Mouse (Mus musculus) CH12.LX (cell line): ENCODE measurements around the gene Ovca2. TPM values are rescaled to one million over a fixed set of nuclear protein-coding genes. Genes with fewer than 3 reads are reported as not detected.

Source experiments
- DNase-seq: peaks from one replicate; pipeline ENCODE4 v3.0.0-alpha.2; 2013; ENCODE audit errors: extremely low read depth
- H3K27ac ChIP-seq: 2 replicates; pipeline ENCODE4 v1.5.1; 2012; ENCODE audit warnings: low read depth, mild to moderate bottlenecking, control low read depth, moderate library complexity; ENCODE audit not compliant: insufficient read depth
- H3K27me3 ChIP-seq: replicated peaks from 2 replicates; pipeline ENCODE3; 2012; ENCODE audit warnings: inconsistent platforms
- H3K36me3 ChIP-seq, 2 experiments: replicated peaks in 1 of 2; 2 replicates each; pipeline versions ENCODE3 to v1.6.1; 2012; ENCODE audit warnings: inconsistent platforms in 1 of 2, low read length in 1 of 2, mild to moderate bottlenecking in 1 of 2, mixed read lengths in 1 of 2, moderate library complexity in 1 of 2; ENCODE audit not compliant: control insufficient read depth in 1 of 2, insufficient read depth in 1 of 2
- H3K4me1 ChIP-seq, 2 experiments: 2 replicates each; pipeline ENCODE4 v1.6.1; 2012; ENCODE audit warnings: inconsistent platforms in 1 of 2, moderate library complexity in 1 of 2; ENCODE audit not compliant: insufficient read depth in 2 of 2, control insufficient read depth in 1 of 2
- H3K4me2 ChIP-seq: 2 replicates; pipeline ENCODE4 v1.6.1; 2012; ENCODE audit warnings: low read depth, mild to moderate bottlenecking, control low read depth; ENCODE audit not compliant: poor library complexity, insufficient read depth, severe bottlenecking
- H3K4me3 ChIP-seq, 3 experiments: fragments of 150-350 bp in 1 of 3; sonication (generic) in 1 of 3; replicated peaks in 1 of 3; 2 replicates each; pipeline versions ENCODE3 to v1.5.1; 2011 to 2012; ENCODE audit warnings: low read depth in 2 of 3, low read length in 2 of 3, mild to moderate bottlenecking in 2 of 3, moderate library complexity in 2 of 3, control low read depth in 1 of 3, improper control_type of control experiment in 1 of 3, inconsistent platforms in 1 of 3, mixed read lengths in 1 of 3; ENCODE audit not compliant: poor library complexity in 1 of 3
- H3K79me2 ChIP-seq: replicated peaks from 2 replicates; pipeline ENCODE4 v1.6.1; 2012; ENCODE audit warnings: mild to moderate bottlenecking, moderate library complexity; ENCODE audit not compliant: control insufficient read depth, poor library complexity, insufficient read depth, severe bottlenecking; ENCODE audit errors: extremely low read depth
- H3K9ac ChIP-seq: 2 replicates; pipeline ENCODE4 v1.6.1; 2012; ENCODE audit warnings: low read depth, mild to moderate bottlenecking, control low read depth, moderate library complexity; ENCODE audit not compliant: insufficient read depth
- H3K9me3 ChIP-seq: replicated peaks from 2 replicates; pipeline ENCODE3; 2012; ENCODE audit warnings: low read length, inconsistent platforms, mixed read lengths
- BHLHE40 ChIP-seq: IDR thresholded peaks from 2 replicates; pipeline ENCODE4 v1.6.1; 2011; ENCODE audit warnings: mild to moderate bottlenecking, low read depth, low read length, improper control_type of control experiment
- GABPA ChIP-seq: IDR thresholded peaks from 2 replicates; pipeline ENCODE4 v1.6.1; 2012; ENCODE audit warnings: low read depth, low read length, improper control_type of control experiment, inconsistent platforms; ENCODE audit not compliant: insufficient replicate concordance
- HCFC1 ChIP-seq: IDR thresholded peaks from 2 replicates; pipeline ENCODE4 v1.6.1; 2012; ENCODE audit warnings: low read depth, mild to moderate bottlenecking, inconsistent platforms, low read length, improper control_type of control experiment
- JUND ChIP-seq: conservative IDR thresholded peaks from 2 replicates; pipeline ENCODE4 v1.6.1; 2011; ENCODE audit warnings: low read depth, low read length, improper control_type of control experiment
- KAT2A ChIP-seq: IDR thresholded peaks from 2 replicates; pipeline ENCODE4 v1.6.1; 2012; ENCODE audit warnings: low read length, improper control_type of control experiment, inconsistent platforms; ENCODE audit not compliant: insufficient replicate concordance
- MAX ChIP-seq: IDR thresholded peaks from 2 replicates; pipeline ENCODE4 v1.6.1; 2011; ENCODE audit warnings: low read length, improper control_type of control experiment
- MAZ ChIP-seq: IDR thresholded peaks from 2 replicates; pipeline ENCODE4 v1.6.1; 2012; ENCODE audit warnings: low read depth, mild to moderate bottlenecking, inconsistent platforms, low read length, improper control_type of control experiment, moderate library complexity
- MXI1 ChIP-seq: IDR thresholded peaks from 2 replicates; pipeline ENCODE4 v1.6.1; 2011; ENCODE audit warnings: mild to moderate bottlenecking, low read depth, low read length, improper control_type of control experiment
- MYC ChIP-seq: IDR thresholded peaks from 2 replicates; pipeline ENCODE4 v1.6.1; 2011; ENCODE audit warnings: low read depth, mild to moderate bottlenecking, improper control_type of control experiment, low read length
- NELFE ChIP-seq: IDR thresholded peaks from 2 replicates; pipeline ENCODE4 v1.6.1; 2011; ENCODE audit warnings: low read depth, low read length, improper control_type of control experiment
- NRF1 ChIP-seq: IDR thresholded peaks from 2 replicates; pipeline ENCODE4 v1.6.1; 2014; ENCODE audit warnings: low read depth, mild to moderate bottlenecking, inconsistent platforms, low read length, improper control_type of control experiment, moderate library complexity
- POLR2A ChIP-seq: IDR thresholded peaks from 2 replicates; pipeline ENCODE4 v1.6.1; 2011; ENCODE audit warnings: low read depth, mild to moderate bottlenecking, improper control_type of control experiment, low read length
- RAD21 ChIP-seq: IDR thresholded peaks from 2 replicates; pipeline ENCODE4 v1.6.1; 2011; ENCODE audit warnings: low read depth, mild to moderate bottlenecking, low read length, improper control_type of control experiment, moderate library complexity
- RCOR1 ChIP-seq: conservative IDR thresholded peaks from 2 replicates; pipeline ENCODE4 v1.6.1; 2012; ENCODE audit warnings: low read depth, mild to moderate bottlenecking, inconsistent platforms, low read length, improper control_type of control experiment
- SIN3A ChIP-seq: IDR thresholded peaks from 2 replicates; pipeline ENCODE4 v1.6.1; 2012; ENCODE audit warnings: low read length, improper control_type of control experiment, inconsistent platforms
- TBP ChIP-seq: conservative IDR thresholded peaks from 2 replicates; pipeline ENCODE4 v1.6.1; 2011; ENCODE audit warnings: low read depth, low read length, improper control_type of control experiment
- TCF12 ChIP-seq: IDR thresholded peaks from 2 replicates; pipeline ENCODE4 v1.6.1; 2014; ENCODE audit warnings: low read depth, mild to moderate bottlenecking, inconsistent platforms, low read length, improper control_type of control experiment
- USF1 ChIP-seq: IDR thresholded peaks from 2 replicates; pipeline ENCODE4 v1.6.1; 2014; ENCODE audit warnings: low read depth, mild to moderate bottlenecking, inconsistent platforms, low read length, improper control_type of control experiment
- ZC3H11A ChIP-seq: IDR thresholded peaks from 2 replicates; pipeline ENCODE4 v1.6.1; 2012; ENCODE audit warnings: low read depth, mild to moderate bottlenecking, inconsistent platforms, low read length, improper control_type of control experiment
- dilution Hi-C: fragments of 300-500 bp; cut with MboI; formaldehyde crosslinking; loops from 2 replicates; pipeline ENCODE4 v1.14.3; 2020; ENCODE audit warnings: low sequenced_read_pairs; ENCODE audit not compliant: extremely low pct_unique_long_range_greater_than_20kb, extremely low pct_ligation_motif_present
- in situ Hi-C: fragments of 300-500 bp; cut with MboI; formaldehyde crosslinking; loops from 3 replicates; pipeline ENCODE4 v1.14.3; 2019; ENCODE audit warnings: low sequenced_read_pairs, low pct_ligation_motif_present, low pct_unique_long_range_greater_than_20kb, mixed read lengths
- polyA plus RNA-seq: library from polyadenylated mRNA; unstranded; fragments of >175 nt; gene quantifications from 2 replicates; pipeline ENCODE4 v1.2.1, GENCODE M21; 2012; ENCODE audit warnings: low read depth; ENCODE audit not compliant: insufficient read length
- total RNA-seq, 2 experiments: library from RNA; depleted of rRNA; stranded (reverse); fragments of 300-350 nt in 1 of 2; fragments of >200 nt in 1 of 2; gene quantifications; 2 replicates each; pipeline ENCODE4 v1.2.3; 2012 to 2014

The Ovca2 gene
- total and polyA plus RNA-seq, 3 experiments, result 20.7 to 86.9 (median 32.1) TPM

DNA sequence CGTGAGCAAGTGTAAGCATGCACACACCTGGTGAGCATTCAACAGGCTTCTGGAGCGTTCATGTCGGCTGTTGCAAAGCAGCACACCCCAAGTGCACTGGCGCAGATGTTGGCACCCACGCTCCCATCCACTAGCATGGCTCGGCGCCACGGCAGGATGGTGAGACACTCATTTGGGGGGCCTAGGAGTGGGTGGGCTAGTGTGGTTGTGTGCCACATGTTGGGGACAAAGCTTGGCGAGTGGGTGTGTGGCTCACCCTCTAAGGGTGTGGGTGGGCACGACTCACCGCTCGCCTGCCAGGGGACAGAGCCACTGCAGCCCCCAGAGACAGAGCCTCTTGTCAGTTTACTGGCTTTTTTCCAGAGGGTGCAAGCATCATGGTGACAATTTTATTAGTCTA lies 22.3 kb upstream of the Ovca2 start:
- no peak overlapping the region for H3K4me2 ChIP-seq
- no peak overlapping the region for H3K9ac ChIP-seq
- no peak for TF ChIP-seq RCOR1
- no peak for TF ChIP-seq TCF12
- no peak for TF ChIP-seq NELFE
- TF ChIP-seq TBP, result no peak
- no peak for TF ChIP-seq KAT2A
- TF ChIP-seq RAD21, result no peak
- no peak for TF ChIP-seq MYC
- no peak for TF ChIP-seq POLR2A
- TF ChIP-seq JUND, result no peak
- TF ChIP-seq HCFC1, result no peak
- TF ChIP-seq NRF1, result no peak
- no peak for TF ChIP-seq BHLHE40
- TF ChIP-seq USF1, result no peak
- H3K36me3 ChIP-seq, result no peaks in the 10 kb centered on the region
- no peak overlapping the region for H3K4me3 ChIP-seq
- H3K9me3 ChIP-seq, result peaks cover 2% of the 10 kb centered on the region
- no peak for DNase-seq
- dilution Hi-C loops, result no loop called here
- H3K27me3 ChIP-seq, result peaks cover 52% of the 10 kb centered on the region
- H3K4me1 ChIP-seq, result peaks cover 8 to 20% of the 10 kb centered on the region in 2 experiments
- no peak overlapping the region for H3K27ac ChIP-seq
- in situ Hi-C loops, result no loop called here
- no peaks in the 10 kb centered on the region for H3K79me2 ChIP-seq

DNA sequence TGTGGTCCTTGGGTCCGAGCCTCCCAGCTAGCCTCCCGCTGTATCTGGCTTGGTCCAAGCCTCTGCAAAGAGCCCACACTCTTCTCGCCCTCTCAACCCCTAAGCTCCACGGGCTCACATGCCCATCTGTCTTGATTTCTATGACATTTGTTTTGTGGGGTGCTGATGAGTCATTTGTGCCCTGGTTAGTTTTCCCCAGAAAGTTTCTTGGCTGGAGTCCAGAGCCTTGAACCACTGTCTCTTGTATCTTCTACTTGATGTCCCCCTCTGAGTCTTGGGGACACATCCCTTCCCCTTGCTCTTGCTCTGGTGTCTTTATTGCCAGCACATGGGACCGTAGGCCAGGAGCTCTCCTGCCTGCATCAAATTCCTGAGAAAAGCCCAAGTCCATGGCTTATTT lies 21.3 kb upstream of the Ovca2 start:
- no peak for DNase-seq
- dilution Hi-C loops (no loop called here), in situ Hi-C loops (no loop called here)
- Histone ChIP-seq H3K4me1 (peaks cover 8 to 19% of the 10 kb centered on the region in 2 experiments), H3K4me3 (no peak overlapping the region), H3K79me2 (no peaks in the 10 kb centered on the region), H3K9me3 (peaks cover 2% of the 10 kb centered on the region), H3K36me3 (no peaks in the 10 kb centered on the region), H3K4me2 (no peak overlapping the region), H3K27ac (no peak overlapping the region), H3K27me3 (peaks cover 62% of the 10 kb centered on the region), H3K9ac (no peak overlapping the region)
- no peak for TF ChIP-seq ZC3H11A
- peak; percentile 34; the same call in 1 of the 2 replicates for TF ChIP-seq JUND

DNA sequence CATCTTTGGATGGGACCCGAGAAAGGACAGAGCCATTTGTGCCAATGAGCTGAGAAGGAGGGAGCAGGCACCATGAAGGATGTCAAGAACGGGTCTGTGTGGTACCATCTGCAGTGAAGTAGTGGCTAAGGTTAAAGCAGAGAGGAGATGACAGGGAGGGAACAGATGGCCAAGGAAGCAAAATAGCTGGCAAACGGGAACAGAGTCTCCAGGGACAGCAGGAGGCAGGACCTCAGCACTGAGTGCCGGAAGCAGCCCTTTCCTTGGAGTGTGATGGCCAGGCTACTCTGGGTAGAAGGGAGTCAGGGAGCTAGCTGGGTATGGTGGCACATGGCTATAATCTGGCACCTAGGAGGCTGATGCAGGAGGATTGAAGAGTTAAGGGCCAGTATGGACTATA lies 20.2 kb upstream of the Ovca2 start:
- Histone ChIP-seq H3K4me1 (peaks cover 11 to 22% of the 10 kb centered on the region in 2 experiments), H3K4me2 (no peak overlapping the region), H3K4me3 (no peak overlapping the region), H3K36me3 (no peaks in the 10 kb centered on the region), H3K27me3 (peaks cover 72% of the 10 kb centered on the region), H3K9me3 (peaks cover 6% of the 10 kb centered on the region), H3K9ac (no peak overlapping the region), H3K27ac (no peak overlapping the region), H3K79me2 (no peaks in the 10 kb centered on the region)
- TF ChIP-seq RCOR1, result no peak
- TF ChIP-seq MAX, result no peak
- TF ChIP-seq ZC3H11A, result no peak
- TF ChIP-seq MAZ, result no peak
- TF ChIP-seq SIN3A, result no peak
- TF ChIP-seq GABPA, result no peak
- TF ChIP-seq BHLHE40, result no peak
- TF ChIP-seq MXI1, result no peak
- in situ Hi-C loops (no loop called here), dilution Hi-C loops (no loop called here)
- no peak for DNase-seq
